Mouse (Mus musculus) T-helper 17 cell (primary cell): Measurements from ENCODE around the gene Vps18.

Experiments used
- in situ Hi-C, 2 experiments: fragments of 300-600 bp; cut with MboI, MseI; formaldehyde crosslinking; loops; 1 replicate in 1 of 2; 2 replicates in 1 of 2; pipeline ENCODE4 v1.15.1; 2025; ENCODE audit warnings: high pct_unique_total_duplicates in 2 of 2

Gene Vps18

GRCm38 (mm10) chr2:119320571-119320970 is 32.0 kb downstream of the Vps18 start:
- in situ Hi-C loops: no loop called here

GRCm38 (mm10) chr2:119321771-119322586 is 33.4 kb downstream of the Vps18 start:
- in situ Hi-C loops: no loop called here

GRCm38 (mm10) chr2:119322587-119323300 is 34.2 kb downstream of the Vps18 start:
- in situ Hi-C loops: no loop called here

GRCm38 (mm10) chr2:119323866-119324575 is 35.5 kb downstream of the Vps18 start:
- in situ Hi-C loops: no loop called here

- in situ Hi-C loops: no loop called here
Measured at GRCm38 (mm10) chr2:119324576-119325318, 36.2 kb downstream of the Vps18 start.

- in situ Hi-C loops: no loop called here
Measured at GRCm38 (mm10) chr2:119325568-119326143, 37.1 kb downstream of the Vps18 start, which contains the start of gene Dll4. Gene Dll4, plus strand, starts transcription at chr2:119325784.

GRCm38 (mm10) chr2:119326161-119327101 is 37.9 kb downstream of the Vps18 start:
- in situ Hi-C loops: no loop called here

- in situ Hi-C loops: no loop called here
Measured at GRCm38 (mm10) chr2:119327102-119327480, 38.6 kb downstream of the Vps18 start.

- in situ Hi-C loops: no loop called here
Measured at GRCm38 (mm10) chr2:119327942-119328526, 39.5 kb downstream of the Vps18 start.

- in situ Hi-C loops: no loop called here
Measured at GRCm38 (mm10) chr2:119328546-119328945, 40.0 kb downstream of the Vps18 start.

GRCm38 (mm10) chr2:119329123-119329817 is 40.7 kb downstream of the Vps18 start:
- in situ Hi-C loops: no loop called here

- in situ Hi-C loops: no loop called here
Measured at GRCm38 (mm10) chr2:119330795-119331194, 42.3 kb downstream of the Vps18 start.

GRCm38 (mm10) chr2:119332177-119332661 is 43.7 kb downstream of the Vps18 start:
- in situ Hi-C loops: no loop called here

GRCm38 (mm10) chr2:119334135-119334534 is 45.6 kb downstream of the Vps18 start:
- in situ Hi-C loops: no loop called here

GRCm38 (mm10) chr2:119334964-119335525 is 46.5 kb downstream of the Vps18 start:
- in situ Hi-C loops: no loop called here

GRCm38 (mm10) chr2:119335535-119335934 is 47.0 kb downstream of the Vps18 start:
- in situ Hi-C loops: no loop called here

- in situ Hi-C loops: no loop called here
Measured at GRCm38 (mm10) chr2:119336002-119336401, 47.5 kb downstream of the Vps18 start.

- in situ Hi-C loops: no loop called here
Measured at GRCm38 (mm10) chr2:119336470-119336869, 47.9 kb downstream of the Vps18 start.
